24 mouse cellular contexts compared by ENCODE assay signal in the genomic region with DNA sequence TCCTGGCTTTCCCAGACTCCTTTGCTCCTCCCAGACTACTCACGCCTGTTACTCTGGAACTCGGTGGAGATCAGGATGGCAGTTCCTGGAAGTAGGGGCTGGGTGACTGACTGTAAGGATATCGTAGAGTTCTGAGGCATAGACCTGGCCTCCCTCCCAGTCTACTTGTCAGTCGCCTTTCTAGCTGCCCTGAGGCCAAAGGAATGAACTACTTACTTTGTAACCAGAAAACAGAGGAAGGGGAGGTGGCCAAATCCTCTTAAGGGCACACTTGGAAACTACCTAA. TPM values are rescaled to one million over a fixed set of nuclear protein-coding genes. Genes with fewer than 3 reads are reported as not detected.
A peak's percentile ranks its signal among the peaks of the same experiment; 100 is the strongest.
DNase-seq lines count a peak whose midpoint lies in the region; ATAC-seq lines count a peak whose summit lies in the region.
"Had no signal": no experiment of that assay in that cellular context is flagged by ENCODE, and none has a peak within 500 bp of the region (broad histone marks: within the 10 kb centered on the region; RNA-seq: fewer than 3 reads in every experiment).

No protein-coding gene starts in this region.

- no peak overlapping the region for H3K4me3 ChIP-seq in liver, embryonic 12.5 days
- no peak overlapping the region for H3K4me3 ChIP-seq in liver, embryonic 16.5 days (ENCODE audit: low read depth, low read length)
- H3K4me3 ChIP-seq in heart, embryonic 10.5 days, result no peak overlapping the region
- H3K4me3 ChIP-seq: embryonic facial prominence, embryonic 10.5 days; forebrain, embryonic 10.5 days; gastrocnemius, adult 2 months; heart, adult 2 months; heart, embryonic 12.5 days; hindbrain, embryonic 10.5 days; hindbrain, embryonic 15.5 days had no signal

- intact Hi-C loops in left cerebral cortex, postnatal 25 days (cut with DNase I), result loop anchor here (2.0 to 5.0 kb wide), 2 partner anchors 66 to 91 kb away; partner anchors contain the start of gene Gh

- peak overlapping the region; percentile 70 for H3K27ac ChIP-seq in liver, embryonic 12.5 days
- 0 out of 2 replicates have a peak overlapping the region, but pooled peaks have one; percentile 29 for H3K27ac ChIP-seq in liver, embryonic 16.5 days (ENCODE audit: low read length)
- no peak overlapping the region for H3K27ac ChIP-seq in heart, embryonic 10.5 days
- H3K27ac ChIP-seq: embryonic facial prominence, embryonic 10.5 days; forebrain, embryonic 10.5 days; gastrocnemius, adult 2 months; heart, adult 2 months; hindbrain, embryonic 10.5 days; hindbrain, embryonic 15.5 days had no signal

- peak; percentile 65 for DNase-seq in 3T3-L1 (ENCODE audit: low read depth, low spot score)
- peak; percentile 33 for DNase-seq in ES-CJ7 (ENCODE audit: low read depth, low spot score)
- DNase-seq in heart, embryonic 10.5 days (ENCODE audit: low spot score), result no peak
- DNase-seq in left cerebral cortex, postnatal 25 days (ENCODE audit: low spot score in 2 of 2), result no peak
- no peak for DNase-seq in thymus, postnatal 4 days
- DNase-seq: adrenal gland, adult 2 months; adrenal gland, postnatal 25 days; B cell, adult 2 months; cerebellum, adult 18-20 months; cerebellum, postnatal 10 days; gastrocnemius, adult 2 months; gastrocnemius, postnatal 36 days; heart, adult 2 months had no signal

- peaks cover 48% of the 10 kb centered on the region for H3K4me1 ChIP-seq in liver, embryonic 12.5 days
- H3K4me1 ChIP-seq in liver, embryonic 16.5 days (ENCODE audit: control insufficient read depth, low read depth, low read length), result peaks cover 24% of the 10 kb centered on the region
- H3K4me1 ChIP-seq in heart, embryonic 10.5 days, result peaks cover 9% of the 10 kb centered on the region; the same call in 1 of the 2 replicates
- H3K4me1 ChIP-seq: hindbrain, embryonic 15.5 days had no signal

- H3K9ac ChIP-seq in liver, embryonic 12.5 days, result no peak overlapping the region
- no peak overlapping the region for H3K9ac ChIP-seq in liver, embryonic 16.5 days (ENCODE audit: low read depth, low read length)
- H3K9ac ChIP-seq: heart, embryonic 12.5 days; hindbrain, embryonic 15.5 days had no signal

- peaks cover 30% of the 10 kb centered on the region for H3K36me3 ChIP-seq in liver, embryonic 12.5 days
- peaks cover 1% of the 10 kb centered on the region; the same call in 1 of the 2 replicates for H3K36me3 ChIP-seq in liver, embryonic 16.5 days (ENCODE audit: control insufficient read depth, insufficient read depth)
- peaks cover 11% of the 10 kb centered on the region for H3K36me3 ChIP-seq in heart, embryonic 10.5 days
- H3K36me3 ChIP-seq: hindbrain, embryonic 15.5 days had no signal

- H3K27me3 ChIP-seq in liver, embryonic 12.5 days (replicated peaks), result no peaks in the 10 kb centered on the region
- H3K27me3 ChIP-seq in liver, embryonic 16.5 days (ENCODE audit: control insufficient read depth, insufficient read depth, low read depth, low read length), result no peaks in the 10 kb centered on the region
- no peaks in the 10 kb centered on the region for H3K27me3 ChIP-seq in heart, embryonic 10.5 days (ENCODE audit: insufficient read depth, poor library complexity, severe bottlenecking)
- H3K27me3 ChIP-seq: heart, embryonic 12.5 days; hindbrain, embryonic 15.5 days; Patski had no signal

- H3K9me3 ChIP-seq in liver, embryonic 12.5 days (replicated peaks), result no peaks in the 10 kb centered on the region
- H3K9me3 ChIP-seq in liver, embryonic 16.5 days (replicated peaks; ENCODE audit: control insufficient read depth, low read length), result no peaks in the 10 kb centered on the region
- no peaks in the 10 kb centered on the region for H3K9me3 ChIP-seq in heart, embryonic 10.5 days
- H3K9me3 ChIP-seq: embryonic facial prominence, embryonic 10.5 days; forebrain, embryonic 10.5 days; heart, embryonic 12.5 days; hindbrain, embryonic 10.5 days; hindbrain, embryonic 15.5 days had no signal

- WGBS in liver, embryonic 12.5 days (ENCODE audit: insufficient replicate concordance), result 44% methylated on average over 4 of the region's 4 CpGs
- WGBS in liver, embryonic 16.5 days (ENCODE audit: insufficient replicate concordance), result 58% methylated on average over 4 of the region's 4 CpGs
- WGBS in heart, embryonic 10.5 days, result 66% methylated on average over 4 of the region's 4 CpGs

- no peak for ATAC-seq in liver, embryonic 12.5 days
- no peak for ATAC-seq in liver, embryonic 16.5 days (ENCODE audit: low read depth)
- ATAC-seq: CD4-positive, CD25-positive, alpha-beta regulatory T cell, adult 4 months; forebrain, embryonic 14.5 days; Patski had no signal

- peak overlapping the region; percentile 31; the same call in 1 of the 2 replicates for H3K4me2 ChIP-seq in liver, embryonic 12.5 days
- no peak overlapping the region for H3K4me2 ChIP-seq in liver, embryonic 16.5 days (ENCODE audit: low read depth, low read length)
- H3K4me2 ChIP-seq: heart, embryonic 12.5 days; hindbrain, embryonic 15.5 days had no signal

RNA-seq across cellular contexts. Expression of gene Icam2, which starts 5.4 kb away (rescaled TPM):
- polyA plus RNA-seq in liver, embryonic 12.5 days (2016; fragmentation: Nextera tagmentation; extraction: Ambion mirVana), result 22.8 and 23.1 TPM in 2 replicates
- polyA plus RNA-seq in liver, embryonic 16.5 days (2015; fragmentation: Nextera tagmentation; extraction: Ambion mirVana), result 13.4 and 14.8 TPM in 2 replicates
- polyA plus RNA-seq in heart, embryonic 10.5 days (2016; fragmentation: Nextera tagmentation; extraction: Ambion mirVana), result 58.8 and 69.1 TPM in 2 replicates
- 1 to 10 TPM; 2.6 to 3.7 TPM for total RNA-seq in left cerebral cortex, postnatal 25 days (2021)
- polyA plus RNA-seq: Patski had no signal

RNA-seq across cellular contexts. Expression of gene Prr29, which starts 28.0 kb away (rescaled TPM):
- not detected in 2 replicates for polyA plus RNA-seq in liver, embryonic 12.5 days (2016; fragmentation: Nextera tagmentation; extraction: Ambion mirVana)
- not detected in 2 replicates for polyA plus RNA-seq in liver, embryonic 16.5 days (2015; fragmentation: Nextera tagmentation; extraction: Ambion mirVana)
- 0.11 and 0.21 TPM in 2 replicates for polyA plus RNA-seq in heart, embryonic 10.5 days (2016; fragmentation: Nextera tagmentation; extraction: Ambion mirVana)
- not detected for total RNA-seq in left cerebral cortex, postnatal 25 days (2021)
- total RNA-seq: adrenal gland, adult 2 months; adrenal gland, postnatal 25 days; MEL had no signal
- polyA plus RNA-seq: adrenal gland, adult 2 months; embryonic facial prominence, embryonic 10.5 days; forebrain, embryonic 10.5 days; forebrain, embryonic 14.5 days; heart, embryonic 12.5 days; hindbrain, embryonic 10.5 days; hindbrain, embryonic 15.5 days; Patski had no signal

RNA-seq across cellular contexts. Expression of gene Scn4a, which starts 40.2 kb away (rescaled TPM):
- 0.02 TPM in 1 of 2 replicates, not detected in the other for polyA plus RNA-seq in liver, embryonic 12.5 days (2016; fragmentation: Nextera tagmentation; extraction: Ambion mirVana)
- polyA plus RNA-seq in liver, embryonic 16.5 days (2015; fragmentation: Nextera tagmentation; extraction: Ambion mirVana), result 0.04 and 0.13 TPM in 2 replicates
- 0.20 and 0.44 TPM in 2 replicates for polyA plus RNA-seq in heart, embryonic 10.5 days (2016; fragmentation: Nextera tagmentation; extraction: Ambion mirVana)
- total RNA-seq in left cerebral cortex, postnatal 25 days (2021), result not detected
- polyA plus RNA-seq: forebrain, embryonic 10.5 days; forebrain, embryonic 14.5 days; hindbrain, embryonic 15.5 days had no signal

Comparison
In these comparisons a context has a peak if more than half of its experiments do, and no peak if none do; other contexts are left out.
1. DNase-seq: peak in 3T3-L1 (single experiment) and ES-CJ7 (single experiment); none in heart, embryonic 10.5 days (single experiment), left cerebral cortex, postnatal 25 days (0 of 2) and thymus, postnatal 4 days (single experiment).